Mouse (Mus musculus) heart, embryonic 14.5 days (tissue): Measurements from ENCODE around the gene Helq. TPM values are rescaled to one million over a fixed set of nuclear protein-coding genes. Genes with fewer than 3 reads are reported as not detected.

ENCODE experiments used
- ATAC-seq: fragments of 200-750 bp; cut with Nextera tagmentation; 2 replicates; pipeline ENCODE4 v1.8.0; 2017; ENCODE audit warnings: low read depth, moderate TSS enrichment; ENCODE audit not compliant: insufficient number of reproducible peaks, insufficient read depth, low FRiP score
- H3K27ac ChIP-seq, 2 experiments: fragments of 200-500 bp in 1 of 2; fragments of 300-500 bp in 1 of 2; sonication (generic) in 1 of 2; replicated peaks in 1 of 2; 2 replicates each; pipeline ENCODE4 v1.5.1; 2012 to 2014; ENCODE audit warnings: low read depth in 2 of 2, low read length in 2 of 2, control low read depth in 1 of 2, mild to moderate bottlenecking in 1 of 2, mixed read lengths in 1 of 2; ENCODE audit not compliant: control insufficient read depth in 1 of 2, insufficient read depth in 1 of 2
- H3K27me3 ChIP-seq: fragments of 300-500 bp; sonication (generic); 2 replicates; pipeline ENCODE4 v1.6.1; 2014; ENCODE audit warnings: mild to moderate bottlenecking, low read length, control low read depth; ENCODE audit not compliant: control insufficient read depth, insufficient read depth
- H3K36me3 ChIP-seq: fragments of 300-500 bp; sonication (generic); 2 replicates; pipeline ENCODE4 v1.6.1; 2014; ENCODE audit warnings: mild to moderate bottlenecking, control low read depth, low read length, mixed read lengths; ENCODE audit not compliant: control insufficient read depth, insufficient read depth
- H3K4me1 ChIP-seq, 2 experiments: fragments of 200-500 bp in 1 of 2; fragments of 300-500 bp in 1 of 2; sonication (generic) in 1 of 2; 2 replicates each; pipeline ENCODE4 v1.6.1; 2012 to 2014; ENCODE audit warnings: low read length in 2 of 2, control low read depth in 1 of 2, mixed read lengths in 1 of 2; ENCODE audit not compliant: control insufficient read depth in 2 of 2, insufficient read depth in 2 of 2
- H3K4me2 ChIP-seq: fragments of 300-500 bp; sonication (generic); 2 replicates; pipeline ENCODE4 v1.6.1; 2014; ENCODE audit warnings: mild to moderate bottlenecking, low read length
- H3K4me3 ChIP-seq, 2 experiments: fragments of 200-500 bp in 1 of 2; fragments of 300-500 bp in 1 of 2; sonication (generic) in 1 of 2; 2 replicates each; pipeline ENCODE4 v1.5.1; 2012 to 2014; ENCODE audit warnings: low read length in 2 of 2, mild to moderate bottlenecking in 2 of 2, control low read depth in 1 of 2, low read depth in 1 of 2, moderate library complexity in 1 of 2; ENCODE audit not compliant: control insufficient read depth in 1 of 2, insufficient read depth in 1 of 2
- H3K9ac ChIP-seq: fragments of 300-500 bp; sonication (generic); 2 replicates; pipeline ENCODE4 v1.6.1; 2014; ENCODE audit warnings: mild to moderate bottlenecking, low read length
- H3K9me3 ChIP-seq: fragments of 300-500 bp; sonication (generic); 2 replicates; pipeline ENCODE4 v1.6.1; 2016; ENCODE audit warnings: low read length, control low read depth; ENCODE audit not compliant: control insufficient read depth
- WGBS: fragments of 180-500 bp; shearing (Covaris S2); extraction: QIAGEN DNeasy Blood & Tissue Kit; methylation state at CpG from one replicate; pipeline ENCODE4 v1.1.7; 2014; 5-methylcytosine and 5-hydroxymethylcytosine counted together
- polyA plus RNA-seq: library from polyadenylated mRNA; unstranded; fragments of >200 nt; fragmentation: Nextera tagmentation; extraction: Ambion mirVana; gene quantifications from 2 replicates; pipeline ENCODE4 v1.2.1, GENCODE M21; 2014

Helq gene
- polyA plus RNA-seq: 8.6 and 12.2 TPM in 2 replicates

DNA sequence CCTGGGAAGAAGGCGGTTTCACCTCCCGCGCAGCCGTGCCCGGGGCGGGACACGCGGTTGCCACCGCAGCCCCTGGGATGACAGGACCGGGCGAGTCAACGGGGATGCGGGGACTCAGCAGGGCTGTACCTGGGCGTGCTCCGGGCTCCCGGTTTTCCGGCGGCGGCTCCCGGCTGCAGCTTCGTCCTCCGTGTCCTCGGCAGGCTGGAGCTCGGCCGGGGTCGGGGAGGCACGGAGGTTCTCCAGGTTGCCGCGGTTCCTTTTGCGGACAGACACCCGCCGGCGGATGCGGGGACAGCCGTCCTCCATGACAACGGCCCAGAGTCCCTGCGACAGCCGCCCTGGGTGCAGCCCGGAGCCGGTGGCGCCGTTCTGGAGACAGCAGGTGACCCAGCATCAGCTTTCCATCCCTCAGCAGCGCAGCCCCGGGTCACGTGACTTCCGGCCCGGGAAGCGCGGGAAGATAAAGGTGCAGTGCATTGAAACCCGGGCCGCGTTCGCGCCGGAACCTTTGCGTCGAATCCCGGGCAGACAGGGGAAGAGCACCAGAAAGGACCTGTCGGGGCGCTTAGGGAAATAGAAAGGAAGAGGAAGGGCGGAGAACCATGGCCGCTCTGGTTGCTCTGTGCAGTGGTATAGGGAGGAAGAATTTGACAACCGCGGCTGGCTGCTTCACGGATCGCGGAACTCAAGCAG is at the start of gene Helq, which contains the start of gene Mrps18c:
Helq (minus strand) TSS at position 434 of the 696 bp plus-strand sequence.
Mrps18c (plus strand) TSS at position 463 of the 696 bp plus-strand sequence.
- no peaks in the 10 kb centered on the region for H3K27me3 ChIP-seq
- peak within 1 kb of the TSS; percentile 73 to 85 for H3K4me3 ChIP-seq
- no peak within 1 kb of the TSS for H3K27ac ChIP-seq
- peak within 1 kb of the TSS; percentile 85 for H3K9ac ChIP-seq
- peak; percentile 89 for ATAC-seq
- no peaks in the 10 kb centered on the region for H3K9me3 ChIP-seq
- peaks cover 54% of the 10 kb centered on the region for H3K36me3 ChIP-seq
- WGBS: under 1% methylated on average over 67 of the region's 67 CpGs
- H3K4me1 ChIP-seq: peaks cover 0 to 11% of the 10 kb centered on the region in 2 experiments; a peak in 1 of 4 replicates
- H3K4me2 ChIP-seq: peak within 1 kb of the TSS; percentile 97

DNA sequence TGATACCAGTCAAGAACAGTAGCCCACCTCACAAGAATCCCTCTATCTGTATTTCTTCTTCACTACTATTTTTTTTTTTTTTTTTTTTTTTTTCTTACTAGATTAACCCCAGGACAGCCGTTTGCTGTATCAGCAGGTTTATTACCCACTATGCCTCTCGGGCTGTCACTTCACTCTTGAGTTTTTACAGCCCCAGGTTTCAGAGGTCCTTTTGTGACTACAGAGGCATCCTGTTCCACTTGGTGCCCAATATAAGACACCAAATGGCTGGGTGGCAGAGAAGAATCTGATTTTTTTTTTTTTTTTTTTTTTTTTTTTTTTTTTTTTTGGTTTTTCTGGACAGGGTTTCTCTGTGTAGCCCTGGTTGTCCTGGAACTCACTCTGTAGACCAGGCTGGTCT is 48.7 kb upstream of the Helq start:
- H3K27me3 ChIP-seq: no peaks in the 10 kb centered on the region
- peak overlapping the region; percentile 92 for H3K9ac ChIP-seq
- 0% methylated on average over 2 of the region's 2 CpGs for WGBS
- H3K4me1 ChIP-seq: peaks cover 4 to 5% of the 10 kb centered on the region in 2 experiments; a peak in 1 of 4 replicates
- peak overlapping the region; percentile 91 for H3K4me2 ChIP-seq
- peaks cover 1% of the 10 kb centered on the region; the same call in 1 of the 2 replicates for H3K9me3 ChIP-seq
- H3K4me3 ChIP-seq: peak overlapping the region; percentile 78 to 80
- H3K27ac ChIP-seq: 0 out of 4 replicates have a peak overlapping the region, but pooled peaks of 1 of the 2 experiments have one; percentile 94
- ATAC-seq: no peak
- peaks cover 8% of the 10 kb centered on the region; the same call in 1 of the 2 replicates for H3K36me3 ChIP-seq

DNA sequence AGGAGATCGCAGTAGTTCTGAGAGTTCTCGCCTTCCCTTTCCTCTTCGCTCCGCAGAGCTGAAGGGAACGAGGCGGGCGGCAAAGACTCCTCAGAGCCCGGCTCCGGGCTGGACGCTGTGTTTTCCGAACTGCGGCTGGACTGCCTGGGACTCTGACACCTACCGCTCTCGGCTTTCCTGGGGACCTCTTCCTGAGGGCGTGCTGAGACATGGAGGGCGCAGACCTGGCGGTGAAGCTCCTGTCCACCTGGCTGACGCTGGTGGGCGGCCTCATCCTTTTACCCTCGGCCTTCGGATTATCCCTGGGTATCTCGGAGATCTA is 48.2 kb upstream of the Helq start:
- WGBS: 2% methylated on average over 17 of the region's 22 CpGs
- Histone ChIP-seq H3K4me3 (peak overlapping the region; percentile 78 to 80), H3K4me2 (peak overlapping the region; percentile 91), H3K27ac (peak overlapping the region; percentile 83 to 94), H3K9ac (peak overlapping the region; percentile 92), H3K4me1 (peaks cover 4 to 5% of the 10 kb centered on the region in 2 experiments; a peak in 1 of 4 replicates), H3K27me3 (no peaks in the 10 kb centered on the region), H3K9me3 (peaks cover 7% of the 10 kb centered on the region; the same call in 1 of the 2 replicates), H3K36me3 (peaks cover 8% of the 10 kb centered on the region; the same call in 1 of the 2 replicates)
- ATAC-seq: peak; percentile 44; the same call in 1 of the 2 replicates

DNA sequence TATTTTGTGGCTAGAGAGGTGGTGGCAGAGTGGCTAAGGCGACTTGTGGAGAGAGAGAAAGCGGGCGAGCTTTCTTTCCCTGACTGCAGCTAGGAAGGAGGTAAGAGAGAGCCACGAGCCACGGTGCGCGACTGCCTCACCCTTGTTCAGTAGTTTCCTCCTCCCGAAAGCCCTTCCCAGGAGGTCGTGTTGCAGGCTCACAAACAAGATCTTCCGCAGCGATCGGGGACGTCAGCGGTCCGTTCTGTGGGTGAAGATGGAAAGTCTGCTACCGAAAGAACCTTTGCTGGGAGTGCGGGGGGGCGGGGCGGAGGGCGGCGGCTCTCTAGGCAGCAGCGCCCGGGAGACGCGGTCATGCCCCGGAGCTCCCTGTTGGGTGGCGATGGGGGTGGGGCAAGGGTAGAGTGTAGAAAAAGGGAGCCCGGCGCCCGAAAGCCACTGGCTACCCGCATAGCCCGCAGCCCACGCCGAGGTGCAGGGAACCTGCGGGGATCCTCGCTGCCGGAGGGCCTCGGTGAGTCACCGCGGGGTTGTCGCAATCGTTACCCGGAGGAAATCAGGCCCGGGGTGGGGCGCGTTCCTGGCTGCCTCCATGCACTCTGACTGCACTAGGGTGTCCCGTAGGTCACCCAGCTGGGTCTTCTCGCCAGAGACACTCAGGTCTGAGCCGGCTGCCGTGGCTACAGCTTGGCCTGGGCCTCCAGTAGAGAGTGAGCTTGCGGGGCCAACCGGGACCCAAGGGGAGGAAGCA is 47.6 kb upstream of the Helq start:
- Histone ChIP-seq H3K36me3 (peaks cover 8% of the 10 kb centered on the region; the same call in 1 of the 2 replicates), H3K4me2 (peak overlapping the region; percentile 91), H3K9ac (peak overlapping the region; percentile 92), H3K4me1 (peaks cover 4 to 5% of the 10 kb centered on the region in 2 experiments; a peak in 1 of 4 replicates), H3K9me3 (peaks cover 7% of the 10 kb centered on the region; the same call in 1 of the 2 replicates), H3K4me3 (peak overlapping the region; percentile 78 to 80), H3K27me3 (no peaks in the 10 kb centered on the region), H3K27ac (peak overlapping the region; percentile 83 to 94)
- under 1% methylated on average over 52 of the region's 52 CpGs for WGBS
- peak; percentile 68; the same call in 1 of the 2 replicates for ATAC-seq

DNA sequence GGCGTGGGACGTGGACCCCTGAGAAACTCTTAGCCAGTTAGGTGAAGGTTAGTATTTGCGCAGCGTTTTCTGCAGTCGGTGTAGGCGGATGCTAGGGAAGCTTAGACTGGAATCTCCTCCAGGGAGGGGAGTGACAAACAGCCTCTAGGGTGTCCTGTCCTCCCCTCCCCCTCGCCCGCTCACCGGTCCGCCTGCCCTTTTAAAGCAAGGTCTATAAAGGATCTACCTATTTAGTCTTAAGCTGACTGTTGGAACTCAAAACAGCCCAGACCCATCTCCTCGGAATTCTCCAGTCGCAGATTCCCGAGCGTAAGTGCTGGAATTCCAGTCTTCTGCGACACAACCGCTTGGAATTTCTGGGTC is 47.1 kb upstream of the Helq start, which contains the start of gene Gpat3:
Gpat3 (plus strand) TSS at position 229 of the 363 bp plus-strand sequence.
- peak within 1 kb of the TSS; percentile 78 to 80 for H3K4me3 ChIP-seq
- peak within 1 kb of the TSS; percentile 83 to 94 for H3K27ac ChIP-seq
- H3K9ac ChIP-seq: peak within 1 kb of the TSS; percentile 92
- peaks cover 4 to 5% of the 10 kb centered on the region in 2 experiments; a peak in 1 of 4 replicates for H3K4me1 ChIP-seq
- WGBS: under 1% methylated on average over 16 of the region's 16 CpGs
- H3K27me3 ChIP-seq: no peaks in the 10 kb centered on the region
- peaks cover 8% of the 10 kb centered on the region; the same call in 1 of the 2 replicates for H3K36me3 ChIP-seq
- peak; percentile 58; the same call in 1 of the 2 replicates for ATAC-seq
- H3K4me2 ChIP-seq: peak within 1 kb of the TSS; percentile 91
- peaks cover 7% of the 10 kb centered on the region; the same call in 1 of the 2 replicates for H3K9me3 ChIP-seq

DNA sequence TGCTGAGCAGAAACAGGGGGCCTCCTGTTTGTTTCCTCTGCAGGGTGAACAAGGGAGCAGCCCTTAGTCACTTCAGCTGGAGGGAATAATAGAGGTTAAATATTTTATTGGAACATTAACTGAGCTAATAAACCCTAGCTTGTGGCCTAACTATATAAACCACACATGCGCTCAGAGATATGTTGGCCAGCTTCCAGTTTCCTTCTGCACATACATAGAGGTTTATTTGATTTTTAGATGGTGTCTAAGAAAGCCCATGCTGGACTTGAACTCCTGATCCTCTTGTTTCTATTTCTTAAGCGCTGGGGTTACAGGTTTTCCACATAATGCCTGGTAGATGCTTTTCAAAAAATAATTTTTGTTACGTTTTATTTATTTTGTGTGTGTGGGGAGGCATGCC is 46.1 kb upstream of the Helq start:
- peaks cover 4 to 5% of the 10 kb centered on the region in 2 experiments; a peak in 1 of 4 replicates for H3K4me1 ChIP-seq
- peak overlapping the region; percentile 92 for H3K9ac ChIP-seq
- 42% methylated on average over 3 of the region's 3 CpGs for WGBS
- peak overlapping the region in 1 of 2 experiments; percentile 94; a peak in 1 of 4 replicates for H3K27ac ChIP-seq
- no peak for ATAC-seq
- peak overlapping the region; percentile 78 to 80 for H3K4me3 ChIP-seq
- H3K4me2 ChIP-seq: peak overlapping the region; percentile 91
- no peaks in the 10 kb centered on the region for H3K27me3 ChIP-seq
- H3K36me3 ChIP-seq: peaks cover 8% of the 10 kb centered on the region; the same call in 1 of the 2 replicates
- peaks cover 7% of the 10 kb centered on the region; the same call in 1 of the 2 replicates for H3K9me3 ChIP-seq

DNA sequence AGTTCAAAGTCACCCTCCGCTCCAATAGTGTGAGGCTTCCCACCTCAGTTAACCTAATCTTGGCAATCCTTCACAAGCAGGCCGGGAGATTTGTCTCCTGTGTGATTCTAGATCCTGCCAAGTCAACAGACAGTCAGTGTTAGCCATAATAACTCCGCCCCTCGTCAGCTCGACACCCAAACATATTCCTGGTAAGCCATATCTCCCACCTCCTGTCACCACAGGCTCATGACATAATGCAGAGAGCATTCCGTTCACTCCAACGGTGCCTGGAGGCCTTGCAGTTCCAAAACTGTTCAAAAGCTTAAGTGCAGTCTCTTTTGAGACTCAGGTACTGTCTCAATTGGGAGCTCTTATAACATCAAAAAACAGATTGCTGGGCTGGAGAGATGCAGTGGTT is 39.5 kb upstream of the Helq start:
- no peak overlapping the region for H3K4me2 ChIP-seq
- H3K27me3 ChIP-seq: no peaks in the 10 kb centered on the region
- WGBS: 8% methylated on average over 7 of the region's 7 CpGs
- no peaks in the 10 kb centered on the region for H3K36me3 ChIP-seq
- peaks cover 7% of the 10 kb centered on the region; the same call in 1 of the 2 replicates for H3K9me3 ChIP-seq
- H3K4me3 ChIP-seq: no peak overlapping the region
- H3K4me1 ChIP-seq: peaks cover 11 to 25% of the 10 kb centered on the region in 2 experiments
- ATAC-seq: peak; percentile 88
- H3K9ac ChIP-seq: no peak overlapping the region
- peak overlapping the region; percentile 55 to 79 for H3K27ac ChIP-seq
